Mouse (Mus musculus) limb, embryonic 10.5 days (tissue): ENCODE measurements around the gene Hbp1. TPM values are rescaled to one million over a fixed set of nuclear protein-coding genes. Genes with fewer than 3 reads are reported as not detected.
A peak's percentile ranks its signal among the peaks of the same experiment; 100 is the strongest.

Source experiments
- DNase-seq: peaks from one replicate; pipeline ENCODE4 v3.0.0-alpha.2; 2017; ENCODE audit warnings: low spot score
- H3K27ac ChIP-seq: fragments of 300-500 bp; sonication (generic); 2 replicates; pipeline ENCODE4 v1.5.1; 2016; ENCODE audit warnings: mild to moderate bottlenecking
- H3K27me3 ChIP-seq: fragments of 300-500 bp; sonication (generic); 2 replicates; pipeline ENCODE4 v1.6.1; 2016; ENCODE audit warnings: low read depth, mild to moderate bottlenecking; ENCODE audit not compliant: poor library complexity, severe bottlenecking
- H3K36me3 ChIP-seq: fragments of 300-500 bp; sonication (generic); 2 replicates; pipeline ENCODE4 v1.6.1; 2016; ENCODE audit warnings: mild to moderate bottlenecking, moderate library complexity
- H3K4me1 ChIP-seq: fragments of 300-500 bp; sonication (generic); 2 replicates; pipeline ENCODE4 v1.6.1; 2016
- H3K4me3 ChIP-seq: fragments of 300-500 bp; sonication (generic); 2 replicates; pipeline ENCODE4 v1.5.1; 2016; ENCODE audit warnings: mild to moderate bottlenecking, moderate library complexity
- H3K9me3 ChIP-seq: fragments of 300-500 bp; sonication (generic); replicated peaks from 2 replicates; pipeline ENCODE4 v1.6.1; 2016; ENCODE audit warnings: mild to moderate bottlenecking
- WGBS: fragments of 180-500 bp; shearing (Covaris S2); methylation state at CpG from one replicate; pipeline ENCODE4 v1.1.7; 2016; 5-methylcytosine and 5-hydroxymethylcytosine counted together
- polyA plus RNA-seq: library from polyadenylated mRNA; unstranded; fragments of >200 nt; fragmentation: Nextera tagmentation; extraction: Ambion mirVana; gene quantifications from 2 replicates; pipeline ENCODE4 v1.2.1, GENCODE M21; 2016

Hbp1 gene
- polyA plus RNA-seq, 1 experiment from 2014 or later: 110 TPM

GRCm38 (mm10) chr12:31947476-31947875 lies 2.9 kb downstream of the Hbp1 start:
- Histone ChIP-seq H3K9me3 (no peaks in the 10 kb centered on the region), H3K4me1 (0 out of 2 replicates have a peak, but pooled peaks cover 2% of the 10 kb centered on the region), H3K4me3 (no peak overlapping the region), H3K27me3 (no peaks in the 10 kb centered on the region), H3K36me3 (peaks cover 17% of the 10 kb centered on the region), H3K27ac (no peak overlapping the region)
- DNase-seq: no peak
- WGBS: 95% methylated on average over 5 of the region's 5 CpGs

GRCm38 (mm10) chr12:31944405-31944804 lies 5.9 kb downstream of the Hbp1 start:
- WGBS: 97% methylated on average over 2 of the region's 2 CpGs
- Histone ChIP-seq H3K4me1 (no peaks in the 10 kb centered on the region), H3K27ac (no peak overlapping the region), H3K4me3 (no peak overlapping the region), H3K27me3 (no peaks in the 10 kb centered on the region), H3K36me3 (peaks cover 44% of the 10 kb centered on the region), H3K9me3 (no peaks in the 10 kb centered on the region)
- no peak for DNase-seq

DNA sequence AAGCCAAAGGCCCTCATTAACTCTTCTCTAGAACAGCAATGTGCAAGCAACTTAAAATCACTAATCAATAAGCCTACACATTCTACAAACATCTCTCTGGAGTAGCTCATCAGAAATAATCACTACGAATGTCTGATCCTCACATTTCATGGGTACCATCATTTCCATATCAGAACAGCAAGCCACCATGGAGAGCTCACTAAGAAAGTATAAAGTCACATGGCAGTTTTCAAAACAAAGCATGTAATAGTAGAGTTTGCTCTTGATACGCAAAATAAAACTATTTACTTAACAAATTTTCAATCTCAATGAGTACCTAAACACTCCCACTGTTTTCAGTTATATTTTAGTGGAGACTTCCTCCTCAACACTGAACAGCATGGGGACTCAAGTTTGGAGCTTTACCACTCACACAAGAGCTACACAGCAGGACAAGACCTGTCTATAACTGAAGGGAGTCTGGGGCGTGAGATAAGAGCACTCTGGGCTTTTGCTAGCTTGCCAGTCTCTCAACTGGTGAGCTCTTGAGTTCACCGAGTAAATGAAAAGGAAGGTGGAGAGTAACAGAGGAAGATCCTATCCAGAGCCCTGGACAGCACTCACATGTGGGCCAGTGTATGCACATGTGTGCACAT lies 7.2 kb downstream of the Hbp1 start:
- no peak for DNase-seq
- Histone ChIP-seq H3K27me3 (no peaks in the 10 kb centered on the region), H3K4me1 (no peaks in the 10 kb centered on the region), H3K9me3 (no peaks in the 10 kb centered on the region), H3K4me3 (no peak overlapping the region), H3K27ac (no peak overlapping the region), H3K36me3 (peaks cover 56% of the 10 kb centered on the region)
- WGBS: 96% methylated on average over 4 of the region's 4 CpGs

DNA sequence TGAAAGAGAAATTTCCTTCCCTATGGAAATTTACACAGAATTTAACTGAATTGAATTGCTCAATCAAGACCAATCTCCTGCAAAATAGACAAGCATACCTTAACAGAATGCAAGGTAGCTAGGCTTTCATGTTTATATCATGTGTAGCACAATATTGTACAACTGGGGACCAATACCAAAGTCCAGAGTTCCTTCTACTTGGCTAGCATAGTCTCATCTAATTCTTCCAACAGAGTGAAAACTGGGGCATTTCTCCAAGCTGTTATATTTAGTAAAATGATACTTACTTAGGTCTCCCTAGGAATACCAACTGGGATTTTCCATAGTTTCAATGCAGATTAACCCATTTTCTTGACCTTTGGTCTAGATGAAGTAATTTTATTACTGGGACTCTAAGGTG lies 11.3 kb downstream of the Hbp1 start:
- H3K36me3 ChIP-seq: peaks cover 93% of the 10 kb centered on the region
- peaks cover 8% of the 10 kb centered on the region for H3K4me1 ChIP-seq
- DNase-seq: no peak
- H3K9me3 ChIP-seq: no peaks in the 10 kb centered on the region
- no peaks in the 10 kb centered on the region for H3K27me3 ChIP-seq
- no peak overlapping the region for H3K27ac ChIP-seq
- no peak overlapping the region for H3K4me3 ChIP-seq

DNA sequence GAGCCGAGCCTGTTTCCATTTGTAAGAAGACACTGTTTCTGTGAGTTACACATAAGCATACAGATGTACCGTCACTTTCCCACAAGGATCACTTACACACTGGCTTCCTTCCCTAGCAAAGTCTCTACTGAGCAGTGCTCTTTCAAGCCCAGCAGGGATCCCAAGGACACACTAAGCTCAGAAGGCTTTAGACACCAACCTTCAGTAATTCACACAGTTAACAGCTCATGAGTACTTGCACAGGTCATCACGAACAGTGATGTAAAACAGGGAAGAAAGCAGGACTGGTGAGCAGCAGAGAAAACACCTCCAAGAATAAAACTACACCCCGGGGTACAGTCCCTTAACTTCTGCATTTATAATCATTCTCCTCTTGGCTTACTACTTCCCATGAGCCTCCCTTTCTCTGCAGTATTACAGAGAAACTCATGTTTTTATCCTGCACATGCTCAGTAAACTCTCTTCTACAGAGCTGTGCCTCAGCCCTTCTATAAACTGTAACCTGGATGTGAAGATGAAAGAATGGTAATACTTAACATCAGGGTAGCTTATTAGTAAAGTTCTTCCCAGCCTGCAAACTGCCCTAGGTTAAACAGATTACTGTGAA lies 11.8 kb downstream of the Hbp1 start:
- H3K4me3 ChIP-seq: no peak overlapping the region
- H3K27me3 ChIP-seq: no peaks in the 10 kb centered on the region
- no peaks in the 10 kb centered on the region for H3K9me3 ChIP-seq
- no peak overlapping the region for H3K27ac ChIP-seq
- peaks cover 8% of the 10 kb centered on the region for H3K4me1 ChIP-seq
- WGBS: 93% methylated on average over 4 of the region's 4 CpGs
- DNase-seq: no peak
- H3K36me3 ChIP-seq: peaks cover 93% of the 10 kb centered on the region

DNA sequence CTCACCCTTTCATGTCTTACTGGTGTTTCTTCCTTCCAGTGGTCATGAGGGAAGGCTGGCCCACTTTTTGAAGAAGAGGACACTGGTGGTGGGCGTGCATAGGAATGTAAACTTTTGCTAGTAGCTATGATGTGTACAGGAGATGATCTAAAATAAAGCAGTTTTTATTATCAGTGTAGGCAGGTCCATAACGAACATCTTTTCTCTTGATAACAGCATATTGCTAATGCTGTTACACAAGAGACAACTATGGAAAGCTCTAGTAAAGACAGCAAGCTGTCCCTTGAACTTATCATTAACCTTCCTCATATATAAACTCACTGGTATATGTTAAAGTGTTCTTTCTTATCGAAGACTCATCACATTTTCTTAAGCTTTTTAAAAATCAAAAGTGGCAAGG lies 12.7 kb downstream of the Hbp1 start:
- no peak overlapping the region for H3K4me3 ChIP-seq
- no peak for DNase-seq
- H3K27me3 ChIP-seq: no peaks in the 10 kb centered on the region
- WGBS: 95% methylated on average over 3 of the region's 3 CpGs
- peaks cover 8% of the 10 kb centered on the region for H3K4me1 ChIP-seq
- peaks cover 93% of the 10 kb centered on the region for H3K36me3 ChIP-seq
- no peak overlapping the region for H3K27ac ChIP-seq
- H3K9me3 ChIP-seq: no peaks in the 10 kb centered on the region

DNA sequence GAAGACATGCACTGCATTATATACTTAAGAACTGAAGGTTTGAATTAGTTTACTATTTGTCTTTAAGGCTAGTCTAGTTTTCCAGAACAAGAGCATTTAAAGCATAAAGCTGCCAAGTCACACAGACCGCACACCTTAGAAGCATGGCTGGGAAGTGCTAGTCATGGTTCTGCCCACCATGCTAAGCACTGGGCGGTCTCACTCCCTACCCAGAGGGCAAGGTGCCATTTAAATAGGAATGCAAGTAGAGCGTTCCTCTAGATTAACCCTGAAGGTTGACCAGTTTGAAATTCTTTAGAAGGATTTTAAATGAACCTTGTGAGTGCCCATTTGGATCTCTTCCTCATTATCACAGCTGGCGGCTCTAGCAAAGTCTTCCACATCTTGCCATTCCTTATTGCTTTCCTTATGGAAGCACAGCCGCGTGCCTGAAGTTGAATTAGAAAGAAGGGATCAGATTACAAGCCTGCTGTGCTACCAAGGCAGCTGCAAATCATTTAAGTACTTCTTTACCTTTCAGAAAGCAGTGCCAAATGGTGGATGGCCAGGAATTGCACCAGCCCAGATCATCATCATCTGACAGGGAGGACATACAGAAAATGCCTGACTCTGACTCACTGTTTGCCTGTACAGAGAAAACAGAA lies 13.6 kb downstream of the Hbp1 start:
- no peaks in the 10 kb centered on the region for H3K9me3 ChIP-seq
- 27% methylated on average over 6 of the region's 6 CpGs for WGBS
- no peaks in the 10 kb centered on the region for H3K27me3 ChIP-seq
- H3K36me3 ChIP-seq: peaks cover 93% of the 10 kb centered on the region
- no peak overlapping the region for H3K4me3 ChIP-seq
- peaks cover 8% of the 10 kb centered on the region for H3K4me1 ChIP-seq
- peak; percentile 47 for DNase-seq
- no peak overlapping the region for H3K27ac ChIP-seq

- Histone ChIP-seq H3K36me3 (peaks cover 99% of the 10 kb centered on the region), H3K27ac (no peak overlapping the region), H3K27me3 (no peaks in the 10 kb centered on the region), H3K9me3 (no peaks in the 10 kb centered on the region), H3K4me3 (no peak overlapping the region), H3K4me1 (peaks cover 4% of the 10 kb centered on the region)
- DNase-seq: no peak
- 96% methylated on average over 3 of the region's 3 CpGs for WGBS
Measured at GRCm38 (mm10) chr12:31931818-31932217, 18.5 kb downstream of the Hbp1 start.

DNA sequence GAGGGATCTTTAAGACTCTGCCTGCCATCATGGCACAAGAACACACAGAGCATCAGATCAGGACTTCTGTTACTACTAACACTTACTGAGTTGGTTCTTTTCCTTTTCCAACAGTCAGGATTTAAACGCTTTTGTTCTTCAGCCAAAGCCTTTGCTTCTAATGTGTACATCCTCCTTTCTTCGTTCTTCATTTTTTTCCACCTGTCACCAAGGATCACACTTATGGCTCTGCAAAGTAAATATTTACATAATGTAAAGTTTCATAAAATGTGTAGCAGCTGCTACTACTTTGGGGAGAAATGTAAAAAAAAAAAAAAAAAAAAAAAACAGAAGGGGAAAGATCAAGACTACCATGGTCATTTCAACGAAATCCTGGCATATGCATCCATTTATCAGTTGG lies 21.8 kb downstream of the Hbp1 start:
- H3K9me3 ChIP-seq: no peaks in the 10 kb centered on the region
- no peak for DNase-seq
- no peak overlapping the region for H3K27ac ChIP-seq
- peaks cover 93% of the 10 kb centered on the region for H3K36me3 ChIP-seq
- 89% methylated on average over 3 of the region's 3 CpGs for WGBS
- no peaks in the 10 kb centered on the region for H3K27me3 ChIP-seq
- no peaks in the 10 kb centered on the region for H3K4me1 ChIP-seq
- H3K4me3 ChIP-seq: no peak overlapping the region

- no peaks in the 10 kb centered on the region for H3K9me3 ChIP-seq
- 64% methylated on average over 4 of the region's 4 CpGs for WGBS
- peak; percentile 73 for DNase-seq
- no peaks in the 10 kb centered on the region for H3K4me1 ChIP-seq
- H3K36me3 ChIP-seq: peaks cover 78% of the 10 kb centered on the region
- H3K27ac ChIP-seq: no peak overlapping the region
- no peaks in the 10 kb centered on the region for H3K27me3 ChIP-seq
- no peak overlapping the region for H3K4me3 ChIP-seq
Measured at GRCm38 (mm10) chr12:31926661-31927061, 23.7 kb downstream of the Hbp1 start.

- 89% methylated on average over 6 of the region's 6 CpGs for WGBS
- H3K27ac ChIP-seq: no peak overlapping the region
- no peaks in the 10 kb centered on the region for H3K4me1 ChIP-seq
- H3K4me3 ChIP-seq: no peak overlapping the region
- H3K36me3 ChIP-seq: peaks cover 65% of the 10 kb centered on the region
- DNase-seq: no peak
- no peaks in the 10 kb centered on the region for H3K9me3 ChIP-seq
- no peaks in the 10 kb centered on the region for H3K27me3 ChIP-seq
Measured at GRCm38 (mm10) chr12:31925343-31925742, 25.0 kb downstream of the Hbp1 start.

DNA sequence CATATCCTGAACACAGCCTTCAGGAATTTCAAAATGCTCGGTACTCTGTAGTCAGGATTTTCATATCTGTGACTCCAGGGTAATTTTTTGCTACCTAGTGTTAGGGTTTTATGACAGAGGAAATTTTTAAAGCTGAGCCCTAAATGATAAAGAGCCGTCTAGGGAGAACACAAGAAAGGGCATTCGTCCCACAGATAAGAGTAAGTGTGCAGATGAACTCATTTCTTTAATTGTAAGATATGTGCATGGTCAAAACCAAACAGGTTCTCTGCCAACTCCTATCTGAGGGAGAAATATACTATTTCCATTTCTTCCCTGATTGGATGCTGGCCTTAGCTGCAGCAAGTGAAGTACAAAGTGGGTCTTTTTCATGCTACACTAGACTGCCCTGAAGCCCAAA lies 26.2 kb downstream of the Hbp1 start:
- 93% methylated on average over 3 of the region's 3 CpGs for WGBS
- no peak for DNase-seq
- Histone ChIP-seq H3K9me3 (no peaks in the 10 kb centered on the region), H3K27me3 (no peaks in the 10 kb centered on the region), H3K4me3 (no peak overlapping the region), H3K27ac (no peak overlapping the region), H3K36me3 (peaks cover 57% of the 10 kb centered on the region), H3K4me1 (no peaks in the 10 kb centered on the region)

DNA sequence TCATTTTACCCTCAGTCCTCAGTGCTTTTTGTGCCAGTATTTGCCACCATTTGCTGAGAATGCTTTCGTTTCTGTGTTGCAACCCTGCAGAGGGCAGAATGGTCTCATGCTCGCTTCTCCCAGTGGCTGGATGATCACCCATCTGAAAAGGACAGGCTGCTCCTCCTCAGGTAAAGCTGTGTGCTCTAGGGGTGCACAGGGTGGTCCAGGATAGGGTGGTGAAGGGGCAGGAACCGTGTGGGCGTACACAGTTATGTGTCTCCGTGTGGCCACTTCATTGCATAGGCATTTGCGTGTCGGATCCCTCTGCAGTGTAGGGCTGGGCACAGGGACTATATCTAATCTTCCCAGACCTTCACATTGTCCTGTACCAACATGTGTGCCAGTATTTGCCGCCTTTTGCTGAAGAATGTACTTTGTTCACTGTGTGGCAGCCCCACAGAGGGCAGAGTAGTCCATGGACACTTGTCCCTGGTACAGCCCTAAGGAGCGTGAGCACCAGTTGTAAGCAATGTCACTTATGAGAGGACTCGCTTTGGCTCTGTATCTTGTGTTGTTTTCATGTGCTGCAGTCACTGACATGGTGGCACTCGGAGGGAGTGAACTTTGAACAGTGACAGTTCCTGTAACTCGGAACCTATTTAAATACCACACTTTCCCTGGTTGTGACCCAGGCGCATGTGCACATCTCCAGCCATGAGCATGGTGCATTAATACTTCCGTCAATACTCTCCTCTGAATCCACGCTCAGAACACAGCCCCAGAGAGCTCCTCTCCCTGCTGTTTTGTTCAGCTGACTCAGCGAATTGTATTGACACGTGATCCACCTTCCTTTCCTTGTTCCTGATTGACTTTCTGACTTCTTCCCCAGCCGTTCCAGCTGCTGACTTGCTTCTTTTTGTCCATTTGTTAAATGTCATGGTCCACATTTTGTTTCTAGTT lies 29.6 kb downstream of the Hbp1 start:
- Histone ChIP-seq H3K9me3 (no peaks in the 10 kb centered on the region), H3K4me3 (no peak overlapping the region), H3K36me3 (peaks cover 23% of the 10 kb centered on the region), H3K27me3 (no peaks in the 10 kb centered on the region), H3K27ac (no peak overlapping the region), H3K4me1 (no peaks in the 10 kb centered on the region)
- WGBS: 89% methylated on average over 18 of the region's 18 CpGs
- no peak for DNase-seq
